Mouse (Mus musculus): ENCODE measurements around the gene Tmem62. TPM values are rescaled to one million over a fixed set of nuclear protein-coding genes. Genes with fewer than 3 reads are reported as not detected.

The Tmem62 gene
- polyA plus RNA-seq (2015; fragmentation: Illumina TruSeq; extraction: RNeasy Lipid Tissue Mini Kit (QIAGEN cat#74804); ENCODE audit: insufficient read depth, low read depth, low replicate concordance): 3.8 TPM

GRCm38 (mm10) chr2:120976990-120977925 lies at the start of gene Tmem62:
Gene Tmem62, plus strand, starts transcription at chr2:120977017.

GRCm38 (mm10) chr2:120970559-120971080 lies 6.2 kb upstream of the Tmem62 start, which contains the start of gene Ubr1:
Gene Ubr1, minus strand, starts transcription at chr2:120970715.

GRCm38 (mm10) chr2:121007925-121008663 lies 31.3 kb downstream of the Tmem62 start, which contains the start of gene Ccndbp1:
Gene Ccndbp1, plus strand, starts transcription at chr2:121008403.

GRCm38 (mm10) chr2:121036733-121037341 lies 60.0 kb downstream of the Tmem62 start, which contains the start of gene Epb42:
Gene Epb42, minus strand, starts transcription at chr2:121037072.

Other genes starting within 250 kb of the Tmem62 start
- 1.1 TPM for gene Cdan1, start 126.9 kb upstream of the Tmem62 start, polyA plus RNA-seq (2015; fragmentation: Illumina TruSeq; extraction: RNeasy Lipid Tissue Mini Kit (QIAGEN cat#74804); ENCODE audit: insufficient read depth, low read depth, low replicate concordance)
- 1.2 TPM for gene Ttbk2, start 126.4 kb upstream of the Tmem62 start, polyA plus RNA-seq (2015; fragmentation: Illumina TruSeq; extraction: RNeasy Lipid Tissue Mini Kit (QIAGEN cat#74804); ENCODE audit: insufficient read depth, low read depth, low replicate concordance)
- gene Ubr1, start 6.3 kb upstream of the Tmem62 start, polyA plus RNA-seq (2015; fragmentation: Illumina TruSeq; extraction: RNeasy Lipid Tissue Mini Kit (QIAGEN cat#74804); ENCODE audit: insufficient read depth, low read depth, low replicate concordance): 9.2 TPM
- gene Ccndbp1, start 31.4 kb downstream of the Tmem62 start, polyA plus RNA-seq (2015; fragmentation: Illumina TruSeq; extraction: RNeasy Lipid Tissue Mini Kit (QIAGEN cat#74804); ENCODE audit: insufficient read depth, low read depth, low replicate concordance): 10.7 TPM
- gene Epb42, start 60.1 kb downstream of the Tmem62 start, polyA plus RNA-seq (2015; fragmentation: Illumina TruSeq; extraction: RNeasy Lipid Tissue Mini Kit (QIAGEN cat#74804); ENCODE audit: insufficient read depth, low read depth, low replicate concordance): not detected
- gene Tgm5, start 108.8 kb downstream of the Tmem62 start, polyA plus RNA-seq (2015; fragmentation: Illumina TruSeq; extraction: RNeasy Lipid Tissue Mini Kit (QIAGEN cat#74804); ENCODE audit: insufficient read depth, low read depth, low replicate concordance): not detected
- gene Tgm7, start 132.8 kb downstream of the Tmem62 start, polyA plus RNA-seq (2015; fragmentation: Illumina TruSeq; extraction: RNeasy Lipid Tissue Mini Kit (QIAGEN cat#74804); ENCODE audit: insufficient read depth, low read depth, low replicate concordance): not detected
- gene Adal, start 163.4 kb downstream of the Tmem62 start, polyA plus RNA-seq (2015; fragmentation: Illumina TruSeq; extraction: RNeasy Lipid Tissue Mini Kit (QIAGEN cat#74804); ENCODE audit: insufficient read depth, low read depth, low replicate concordance): 4.0 TPM
- gene Lcmt2, start 163.6 kb downstream of the Tmem62 start, polyA plus RNA-seq (2015; fragmentation: Illumina TruSeq; extraction: RNeasy Lipid Tissue Mini Kit (QIAGEN cat#74804); ENCODE audit: insufficient read depth, low read depth, low replicate concordance): 2.0 TPM
- 8.5 TPM for gene Tubgcp4, start 193.6 kb downstream of the Tmem62 start, polyA plus RNA-seq (2015; fragmentation: Illumina TruSeq; extraction: RNeasy Lipid Tissue Mini Kit (QIAGEN cat#74804); ENCODE audit: insufficient read depth, low read depth, low replicate concordance)
- 4.1 TPM for gene Zscan29, start 194.1 kb downstream of the Tmem62 start, polyA plus RNA-seq (2015; fragmentation: Illumina TruSeq; extraction: RNeasy Lipid Tissue Mini Kit (QIAGEN cat#74804); ENCODE audit: insufficient read depth, low read depth, low replicate concordance)

All from pancreas, adult 10 weeks (tissue).